ENCODE assay signal across 1 mouse cellular context in genomic region chr6:34174715-34175114, GRCm38 (mm10).
TF ChIP-seq lines count a peak whose summit lies in the region.

No protein-coding gene starts in this region.

TF ChIP-seq in MEL, 35 proteins besides CTCF, POLR2A, EP300 and RAD21 (continued from another document):
- TF ChIP-seq POLR2AphosphoS5 (IDR thresholded peaks at IDR 0.05; ENCODE audit: borderline replicate concordance, low read depth, low read length) (no peak), RCOR1 (IDR thresholded peaks at IDR 0.05; ENCODE audit: low read depth, low read length) (peak; percentile 82), MYB (IDR thresholded peaks at IDR 0.05; ENCODE audit: low read depth, low read length) (no peak), KAT2A (conservative IDR thresholded peaks at IDR 0.05; ENCODE audit: low read depth, low read length) (no peak), TBP (IDR thresholded peaks at IDR 0.05; ENCODE audit: low read depth, low read length) (no peak), NELFE (IDR thresholded peaks at IDR 0.05; ENCODE audit: low read depth, low read length) (no peak), CHD1 (IDR thresholded peaks at IDR 0.05; ENCODE audit: low read depth, low read length) (no peak), GATA1 (IDR thresholded peaks at IDR 0.05; ENCODE audit: low read depth, low read length) (0 out of 2 replicates have a peak, but pooled peaks have one; percentile 18)
